Mouse (Mus musculus) G1E-ER4 (cell line): ENCODE data around the gene Ccdc157. TPM values are rescaled to one million over a fixed set of nuclear protein-coding genes. Genes with fewer than 3 reads are reported as not detected.

Experiments used
- GATA1 ChIP-seq: IDR thresholded peaks from one replicate; pipeline ENCODE4 v1.8.0; 2012; ENCODE audit warnings: low read length, inconsistent platforms
- polyA plus RNA-seq: library from polyadenylated mRNA; stranded (reverse); fragments of >175 nt; gene quantifications from 2 replicates; pipeline ENCODE4 v1.2.3, GENCODE M21; 2012

Gene Ccdc157
- polyA plus RNA-seq, 1 experiment, result 1.4 TPM

DNA sequence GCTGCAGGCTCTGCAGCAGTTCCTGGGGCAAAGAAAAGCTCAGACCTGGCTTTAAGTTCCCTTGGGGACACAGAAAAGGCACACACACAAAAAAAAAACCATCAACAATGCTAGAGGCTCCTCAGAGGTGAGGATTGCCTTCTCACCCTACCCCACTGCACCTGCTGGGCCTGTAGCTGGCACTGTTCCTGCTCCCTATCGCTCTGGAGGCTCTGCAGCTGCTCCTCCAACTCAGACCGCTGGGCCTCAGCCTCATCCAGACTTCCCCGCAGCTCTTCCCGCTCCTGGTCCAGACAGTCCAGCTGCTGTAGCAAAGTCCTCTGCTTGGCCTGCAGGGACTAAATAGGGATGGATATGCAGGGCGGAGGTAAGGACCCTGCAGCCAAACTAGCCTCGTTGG is 13.7 kb downstream of the Ccdc157 start:
- no peak for TF ChIP-seq GATA1

DNA sequence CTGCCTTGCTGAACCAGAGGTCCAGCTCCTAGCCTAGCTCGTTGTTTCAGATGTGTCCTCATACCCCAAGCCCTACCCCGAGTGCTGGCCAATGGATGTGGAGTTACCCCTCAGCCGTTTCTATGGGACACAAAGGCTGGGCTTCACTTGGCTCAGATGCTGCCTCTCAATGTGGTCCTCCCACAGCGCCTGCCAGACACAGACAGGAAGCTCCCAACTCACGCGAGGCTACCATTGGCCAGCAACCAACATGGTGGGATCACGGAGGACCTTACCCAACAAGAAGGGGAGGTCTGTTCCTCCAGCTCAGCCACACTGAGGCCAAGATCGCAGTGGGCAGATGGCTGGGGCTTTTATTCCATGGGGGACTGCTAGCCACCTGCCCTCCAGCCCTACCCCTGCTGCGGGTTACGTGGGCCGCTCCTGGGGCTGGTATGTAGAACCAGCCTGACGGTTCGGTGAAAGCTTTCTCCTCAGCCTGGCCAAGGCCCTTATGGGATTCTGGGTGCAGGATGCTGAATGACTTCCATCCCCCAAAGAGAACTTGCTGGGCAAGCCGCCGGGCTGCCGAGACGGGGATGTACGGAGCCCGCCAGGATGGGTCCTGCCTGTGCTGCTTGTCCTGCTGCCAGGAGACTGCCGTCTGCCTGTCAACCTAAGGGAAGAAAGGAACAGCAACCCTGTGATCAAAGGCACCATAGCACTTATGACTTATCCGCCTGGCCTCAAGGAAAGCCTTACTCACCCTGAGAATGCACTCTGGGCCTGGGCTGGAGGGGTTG is 16.6 kb downstream of the Ccdc157 start:
- TF ChIP-seq GATA1, result no peak

DNA sequence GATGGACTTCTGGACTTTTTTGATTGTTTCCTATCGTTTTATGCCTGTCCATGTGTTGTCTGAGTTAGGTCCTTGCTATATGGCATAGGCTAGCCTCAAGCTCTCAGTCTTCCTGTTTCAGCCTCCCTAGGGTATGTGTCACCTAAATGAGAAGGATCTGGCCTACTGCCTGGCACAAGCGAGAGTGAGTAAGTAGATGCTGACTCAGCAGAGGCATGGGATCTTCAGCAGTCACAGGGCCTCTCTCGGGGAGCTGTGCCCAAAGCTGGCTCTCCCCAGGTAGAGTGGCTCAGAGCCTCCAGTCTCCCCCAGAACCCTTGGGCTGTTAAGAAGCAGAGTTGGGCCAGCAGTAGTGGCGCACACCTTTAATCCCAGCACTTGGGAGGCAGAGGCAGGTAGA is 17.7 kb downstream of the Ccdc157 start:
- no peak for TF ChIP-seq GATA1

DNA sequence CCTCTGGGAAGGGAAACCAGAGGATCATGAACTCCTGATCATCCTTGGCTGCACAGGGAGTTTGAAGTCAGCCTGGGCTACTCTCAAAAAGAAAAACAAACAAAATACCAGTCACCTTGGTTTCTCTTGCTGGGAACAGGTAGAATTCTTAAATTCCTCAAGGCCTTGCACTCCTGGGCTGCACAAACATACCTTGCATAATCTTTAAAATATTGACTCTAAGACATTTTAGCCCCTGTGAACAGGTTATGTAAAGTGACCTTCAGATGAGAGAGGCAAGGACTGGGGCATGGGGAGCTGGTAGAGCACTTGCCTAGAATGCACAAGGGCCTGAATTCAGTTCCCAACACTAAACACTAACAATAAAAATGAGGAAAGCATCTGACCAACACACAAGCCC is 18.6 kb downstream of the Ccdc157 start:
- TF ChIP-seq GATA1, result no peak

DNA sequence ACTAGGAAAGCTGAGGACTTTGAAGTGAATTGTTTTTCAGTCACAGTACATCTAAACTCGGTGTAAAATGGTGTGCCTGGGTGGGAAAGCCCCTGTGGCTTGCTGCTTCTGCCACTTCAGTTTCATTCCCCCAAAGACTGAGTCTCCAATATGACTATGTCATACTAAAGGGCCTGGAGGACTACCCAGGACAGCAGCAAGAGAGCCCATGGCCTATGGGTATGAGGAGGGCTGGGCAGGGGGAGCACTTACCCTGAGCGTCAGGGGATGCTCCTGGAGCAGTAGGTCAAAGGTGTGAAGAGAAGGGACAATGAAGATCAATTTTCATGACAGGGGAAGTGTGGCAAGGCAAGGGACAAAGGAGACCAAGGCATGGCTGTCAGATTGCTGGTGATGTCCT is 21.1 kb downstream of the Ccdc157 start:
- TF ChIP-seq GATA1, result no peak

DNA sequence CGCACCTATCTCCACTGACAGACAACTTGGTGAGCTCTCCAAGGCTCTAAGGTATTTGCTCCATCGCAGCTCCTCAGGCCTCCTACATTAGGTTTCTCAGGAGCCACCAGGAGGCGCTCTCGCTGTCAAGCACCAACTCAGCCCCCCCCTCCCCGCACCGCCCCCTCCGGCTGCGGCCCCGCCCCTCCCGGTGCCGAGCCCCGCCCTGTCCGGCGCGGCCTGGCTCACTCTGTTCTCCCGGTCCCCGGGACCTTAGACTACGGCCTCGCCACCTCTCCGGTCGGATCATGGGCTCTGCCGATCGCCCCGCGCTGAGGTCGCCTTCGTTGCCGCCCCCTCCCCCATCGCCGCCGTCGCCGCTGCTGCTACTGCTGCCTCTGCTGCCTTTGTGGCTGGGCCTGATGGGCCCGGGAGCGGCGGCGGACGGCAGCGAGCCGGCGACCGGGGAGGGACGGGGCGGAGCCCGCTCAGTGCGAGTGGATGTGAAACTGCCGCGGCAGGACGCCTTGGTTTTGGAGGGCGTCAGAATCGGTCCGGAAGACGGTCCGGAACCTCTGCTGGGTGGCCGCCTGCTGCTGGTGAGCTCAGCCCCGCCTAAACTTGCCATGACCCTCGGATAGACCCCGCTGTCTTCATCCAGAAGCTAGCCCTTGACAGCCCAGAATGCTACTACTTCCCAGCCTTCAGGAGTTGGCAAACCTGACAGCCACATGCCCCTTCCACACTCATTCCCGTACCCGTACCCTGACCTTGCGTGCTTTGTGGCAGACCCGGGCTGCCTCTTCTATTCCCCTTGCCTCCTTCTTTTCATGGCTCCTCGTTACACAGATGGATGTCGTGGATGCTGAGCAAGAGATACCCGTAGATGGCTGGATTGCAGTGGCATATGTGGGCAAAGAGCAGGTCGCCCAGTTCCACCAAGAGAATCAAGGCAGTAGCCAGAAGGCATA is 24.8 kb downstream of the Ccdc157 start, which contains the start of gene Rnf215:
Gene Rnf215, plus strand, starts transcription at position 217 of the 950 bp plus-strand sequence.
- TF ChIP-seq GATA1, result no peak

DNA sequence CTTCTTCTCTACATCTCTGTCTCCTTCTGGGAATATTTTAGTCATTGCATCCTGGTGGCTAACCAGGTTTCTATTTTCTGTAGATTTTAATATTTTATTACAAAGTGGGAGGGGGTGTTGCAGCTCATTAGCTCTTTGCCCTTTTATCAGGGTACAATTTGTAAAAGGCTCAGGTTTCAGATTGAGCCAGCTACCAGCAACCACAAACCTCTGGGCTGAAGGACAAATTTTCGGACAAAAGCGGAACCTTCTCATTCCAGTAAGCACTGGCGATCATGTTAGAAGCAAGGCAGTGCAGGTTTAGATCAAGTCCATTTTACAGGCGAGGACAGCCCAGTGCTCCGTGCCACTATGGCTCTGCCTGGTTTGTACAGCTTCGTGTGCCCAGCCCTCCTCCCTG is 25.7 kb downstream of the Ccdc157 start:
- TF ChIP-seq GATA1, result no peak

DNA sequence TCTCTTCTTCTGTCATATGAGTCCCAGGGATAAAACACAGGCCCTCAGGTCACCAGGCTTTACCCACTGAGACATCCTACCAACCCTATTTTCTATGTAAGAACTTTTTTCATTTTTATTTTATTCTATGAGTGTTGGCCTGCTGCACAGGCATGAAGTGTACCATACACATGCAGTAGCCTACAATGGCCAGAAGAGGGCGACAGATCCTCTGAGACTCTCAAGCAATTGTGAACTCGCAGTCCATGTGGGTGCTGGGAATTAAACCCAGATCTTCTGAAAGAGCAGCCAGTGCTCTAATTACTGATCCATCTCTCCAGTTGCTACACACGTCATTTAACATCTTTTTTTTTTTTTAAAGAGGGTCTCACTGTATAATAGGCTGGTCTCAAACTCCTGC is 26.6 kb downstream of the Ccdc157 start:
- TF ChIP-seq GATA1, result no peak

DNA sequence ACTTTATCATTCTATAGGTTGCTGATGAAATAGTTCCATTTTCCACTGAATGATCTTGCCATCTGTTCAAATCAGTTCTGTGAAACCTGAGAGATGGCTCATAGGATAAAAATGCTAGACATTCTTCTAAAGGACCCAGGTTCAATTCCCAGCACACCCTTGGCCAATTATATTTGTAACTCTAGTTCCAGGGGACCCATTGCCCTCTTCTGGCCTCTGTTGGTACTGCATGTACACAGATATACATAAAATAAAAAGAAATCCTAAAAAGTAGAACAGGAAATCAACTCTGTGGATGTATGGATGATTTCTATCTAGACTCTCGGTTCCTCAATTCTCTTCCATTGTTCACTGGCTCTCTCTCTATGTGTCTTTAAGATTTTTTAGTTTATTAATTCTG is 33.0 kb downstream of the Ccdc157 start:
- no peak for TF ChIP-seq GATA1

DNA sequence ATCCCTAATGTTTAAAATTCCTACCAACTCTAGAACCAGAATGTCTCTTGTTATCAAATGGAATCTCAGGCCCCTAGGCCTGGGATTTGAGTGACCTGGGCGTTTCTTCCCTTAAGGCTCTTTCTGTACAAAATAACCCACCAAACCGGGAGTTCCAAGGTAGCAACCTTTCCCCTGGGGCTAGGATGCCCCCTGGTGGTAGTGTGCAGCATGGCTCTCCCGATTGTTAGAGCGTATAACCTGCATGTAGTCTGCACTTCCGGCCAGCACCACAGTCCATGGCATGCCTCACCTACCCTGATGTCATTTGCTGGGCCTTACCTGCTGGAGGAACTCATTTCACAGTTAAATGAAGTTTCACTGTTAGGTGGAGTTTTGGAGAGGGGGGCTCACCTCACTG is 36.2 kb downstream of the Ccdc157 start:
- no peak for TF ChIP-seq GATA1

DNA sequence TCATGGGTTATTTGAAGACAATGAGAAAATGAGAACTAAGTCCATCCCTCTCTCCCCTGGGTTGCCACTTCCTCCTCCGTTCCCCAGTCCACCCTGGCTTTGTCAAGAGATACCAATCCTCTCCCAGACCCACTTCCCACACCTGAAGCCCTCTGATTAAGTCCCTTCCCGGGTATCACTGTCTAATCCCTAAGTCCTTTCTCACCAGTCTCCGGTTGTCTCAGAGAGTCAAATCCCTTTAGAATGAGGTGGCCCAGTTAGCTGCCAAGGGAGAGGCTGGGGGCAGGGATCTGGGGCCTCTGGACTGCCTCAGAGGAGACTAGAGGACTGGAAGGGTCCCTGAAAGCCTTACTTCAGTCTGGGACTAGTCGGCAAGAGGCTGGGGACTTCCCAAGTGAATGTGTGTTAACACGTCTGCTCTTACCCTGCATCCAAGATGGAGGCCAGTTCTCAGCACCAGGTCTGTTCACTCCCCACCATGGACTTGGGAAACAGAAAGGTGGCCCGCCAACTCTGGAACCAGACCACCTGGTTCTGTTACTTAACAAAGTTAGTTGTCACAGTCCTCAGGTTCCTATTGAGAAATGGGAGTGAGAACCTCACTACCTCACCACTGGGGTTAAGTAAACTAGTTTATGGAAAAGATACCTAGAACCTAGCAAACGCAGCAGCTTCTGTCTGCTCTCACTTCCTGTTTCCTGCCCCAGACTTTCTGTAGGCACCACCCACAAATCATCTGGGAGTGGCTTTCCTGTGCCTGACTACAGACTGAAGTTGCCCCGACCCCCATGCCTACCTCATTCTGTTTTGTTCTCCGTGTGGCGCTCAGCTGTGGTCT is 37.1 kb downstream of the Ccdc157 start, which contains the start of gene Sec14l2:
Gene Sec14l2, minus strand, starts transcription at position 674 of the 838 bp plus-strand sequence.
- TF ChIP-seq GATA1, result no peak

DNA sequence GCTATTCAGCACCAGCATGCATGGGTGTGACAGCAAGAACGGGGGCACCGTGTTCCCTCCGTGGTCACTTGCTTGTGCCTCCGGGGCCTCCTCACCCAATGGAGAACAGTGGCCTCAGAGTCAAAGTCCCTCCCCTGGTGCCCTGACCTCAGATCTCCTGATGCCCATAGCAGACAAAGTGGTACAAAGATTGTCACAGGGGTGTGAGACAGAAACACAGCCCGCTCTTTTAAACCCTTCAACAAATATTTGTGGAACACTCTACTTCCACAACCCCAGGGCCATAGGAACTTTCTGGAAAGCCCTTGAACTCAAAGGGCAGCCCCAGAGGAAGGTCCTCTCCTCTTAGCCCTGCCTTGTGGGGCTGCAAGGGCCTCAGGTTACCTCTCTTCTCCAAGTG is 37.9 kb downstream of the Ccdc157 start:
- no peak for TF ChIP-seq GATA1

DNA sequence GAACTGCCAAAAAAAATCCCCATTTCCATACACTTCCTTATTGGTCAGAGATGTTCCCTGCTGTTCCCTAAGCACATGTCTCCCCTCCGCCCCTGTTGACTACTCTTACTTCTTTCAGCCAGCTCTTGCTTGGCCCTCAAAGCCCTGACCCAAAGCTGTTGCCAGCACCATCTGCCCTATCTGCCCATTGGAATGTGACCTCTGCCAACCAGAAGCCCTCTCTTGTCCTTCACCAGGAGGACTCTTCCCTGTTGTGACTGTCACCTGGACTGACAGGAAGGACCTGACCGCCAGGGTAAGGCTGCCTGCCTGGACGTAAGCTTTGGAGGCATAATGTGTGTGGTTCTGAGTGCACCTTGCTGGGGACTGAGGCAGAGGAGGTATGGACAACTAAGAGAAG is 38.4 kb downstream of the Ccdc157 start:
- TF ChIP-seq GATA1, result no peak

DNA sequence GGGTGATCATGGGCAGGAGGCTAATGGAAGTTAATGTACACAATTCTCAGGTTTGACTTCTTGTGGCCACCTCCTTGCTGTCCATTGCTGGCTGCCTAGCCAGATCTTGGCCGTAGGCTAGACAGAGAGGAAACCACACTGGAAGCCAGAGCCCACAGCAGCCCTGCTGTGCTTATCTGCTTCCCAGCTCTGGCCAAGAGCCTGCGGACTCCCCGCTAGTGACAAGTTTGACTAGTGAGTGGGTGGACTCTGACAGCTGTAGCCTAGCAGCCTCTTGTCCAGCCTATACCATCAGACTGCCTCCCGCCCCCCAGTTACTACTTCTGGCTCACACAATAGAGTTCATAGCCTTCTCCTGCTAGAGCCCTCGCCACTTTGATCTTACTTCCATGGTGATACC is 40.5 kb downstream of the Ccdc157 start:
- TF ChIP-seq GATA1, result no peak

DNA sequence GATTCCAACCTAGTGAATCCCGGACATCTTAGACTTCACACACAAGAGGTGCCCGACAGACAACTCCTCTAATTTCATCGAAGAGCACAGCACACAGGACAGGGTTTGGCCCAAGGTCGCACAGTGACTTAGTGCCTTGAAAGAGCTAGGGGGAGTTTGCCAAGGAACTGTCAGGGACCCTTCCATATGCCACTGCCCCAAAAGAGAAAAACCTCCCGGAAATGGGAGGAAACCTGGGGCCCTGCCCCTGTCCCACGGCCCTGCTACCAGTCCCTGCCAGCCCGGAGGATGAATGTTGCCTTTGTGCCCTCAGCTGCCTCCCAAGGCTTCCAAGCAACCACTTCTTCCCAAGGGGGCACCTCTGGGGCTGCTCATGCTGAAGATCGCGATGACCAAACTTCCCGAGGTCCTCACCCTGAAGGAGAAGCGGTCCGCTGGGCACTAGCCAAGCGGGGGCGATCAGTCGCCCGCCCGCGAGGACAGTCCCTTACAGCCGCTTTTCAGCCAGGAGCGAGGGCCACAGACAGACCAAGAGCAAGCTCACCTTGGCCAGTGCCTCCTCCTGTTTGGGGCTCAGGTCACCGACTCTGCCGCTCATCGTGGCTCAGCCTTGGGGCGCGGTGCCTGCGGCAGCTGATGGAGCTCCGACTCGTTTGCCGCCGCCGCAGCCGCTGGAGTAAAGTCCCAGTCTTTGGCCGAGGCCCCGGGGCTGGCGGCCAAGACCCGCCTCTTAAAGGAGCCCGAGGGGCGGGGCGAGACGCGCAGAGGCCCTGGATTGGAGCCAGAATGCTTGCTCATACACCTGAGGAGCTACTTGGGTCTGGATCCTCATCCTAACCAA is 41.8 kb downstream of the Ccdc157 start:
- TF ChIP-seq GATA1, result no peak
